Mouse (Mus musculus) retina, postnatal 7 days (tissue): ENCODE data around the gene Commd6.
A peak's percentile ranks its signal among the peaks of the same experiment; 100 is the strongest.

Source experiments
- DNase-seq: peaks from one replicate; pipeline ENCODE4 v3.0.0-alpha.2; 2012; ENCODE audit warnings: low read depth, low spot score

Gene Commd6

GRCm38 (mm10) chr14:101640153-101640843 lies at the start of gene Commd6:
Gene Commd6 (minus strand): TSS chr14:101640686.
- DNase-seq = peak; percentile 84

DNA sequence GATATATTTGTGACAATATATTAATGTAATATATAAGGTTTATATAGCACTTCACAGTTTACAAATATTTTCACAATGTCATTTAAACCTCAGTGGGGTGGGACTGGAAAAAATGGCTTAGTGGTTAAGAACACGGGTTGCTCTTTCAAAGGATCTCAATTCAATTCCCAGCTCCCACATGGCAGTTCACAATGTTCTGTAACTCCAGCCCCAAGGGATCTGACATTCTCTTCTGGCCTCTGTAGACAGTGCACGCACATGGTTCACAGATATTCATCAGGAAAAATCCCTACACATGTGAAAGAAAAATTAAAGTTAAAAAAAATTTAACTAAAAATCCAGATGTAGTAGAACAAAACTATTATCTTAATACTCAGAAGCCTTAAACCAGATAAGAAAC lies 47.9 kb upstream of the Commd6 start:
- no peak for DNase-seq

GRCm38 (mm10) chr14:101687696-101688095 lies 47.2 kb upstream of the Commd6 start:
- no peak for DNase-seq

DNA sequence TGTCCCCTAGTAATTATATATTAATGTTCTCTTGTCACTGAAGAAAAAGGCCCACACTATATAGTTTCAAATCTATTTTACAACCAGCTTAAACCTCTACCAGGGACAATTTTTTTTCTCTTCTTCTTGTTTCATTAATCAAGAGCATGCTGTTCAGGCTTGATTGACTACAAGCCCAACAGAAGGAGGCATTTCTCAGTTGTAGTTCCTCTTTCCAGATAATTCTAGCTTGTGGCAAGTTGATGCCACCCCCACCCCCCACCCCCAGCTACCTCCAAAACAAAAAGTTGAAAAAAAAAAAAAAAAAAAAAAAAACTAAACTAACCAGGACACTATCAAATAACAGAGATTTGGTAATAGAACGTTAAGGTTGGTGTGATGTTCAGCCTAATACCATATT lies 31.7 kb upstream of the Commd6 start:
- DNase-seq = no peak

- no peak for DNase-seq
Measured at GRCm38 (mm10) chr14:101668626-101669025, 28.1 kb upstream of the Commd6 start.

DNA sequence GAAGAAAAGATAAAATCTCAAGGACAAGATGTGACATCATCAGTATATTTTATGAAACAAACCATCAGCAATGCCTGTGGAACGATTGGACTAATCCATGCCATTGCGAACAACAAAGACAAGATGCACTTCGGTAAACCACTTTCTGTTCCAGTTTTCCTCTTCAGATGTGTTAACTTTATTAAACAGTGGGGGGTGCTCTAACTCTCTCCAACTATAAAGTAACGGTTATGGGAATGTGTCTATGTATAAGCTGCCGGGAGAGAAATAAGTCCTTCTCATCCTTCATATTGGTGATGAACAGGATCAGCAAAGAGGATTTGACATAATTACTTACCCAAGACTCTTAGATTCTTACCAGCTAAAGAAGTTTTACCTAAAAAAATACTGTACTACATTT lies 26.1 kb upstream of the Commd6 start:
- DNase-seq = no peak

- DNase-seq = no peak
Measured at GRCm38 (mm10) chr14:101666056-101666455, 25.6 kb upstream of the Commd6 start.

GRCm38 (mm10) chr14:101664274-101664673 lies 23.8 kb upstream of the Commd6 start:
- DNase-seq = no peak

GRCm38 (mm10) chr14:101661654-101662412 lies 21.3 kb upstream of the Commd6 start:
- DNase-seq = no peak

DNA sequence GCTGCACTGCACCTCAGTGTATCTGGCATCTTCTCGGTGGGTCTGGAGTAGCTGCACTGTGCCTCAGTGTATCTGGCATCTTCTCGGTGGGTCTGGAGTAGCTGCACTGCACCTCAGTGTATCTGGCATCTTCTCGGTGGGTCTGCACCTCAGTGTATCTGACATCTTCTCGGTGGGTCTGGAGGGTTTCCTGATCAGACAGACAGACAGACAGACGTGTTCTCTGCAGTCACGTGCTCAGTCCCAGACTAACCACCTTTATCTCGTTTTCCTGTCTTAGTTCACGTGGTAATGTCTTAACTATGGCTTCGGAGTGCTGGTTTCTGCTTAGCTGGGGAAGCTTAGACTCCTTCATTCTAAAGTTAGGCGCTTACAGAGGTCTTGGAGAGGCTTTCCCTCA lies 15.8 kb upstream of the Commd6 start:
- no peak for DNase-seq

- no peak for DNase-seq
Measured at GRCm38 (mm10) chr14:101654526-101654909, 14.0 kb upstream of the Commd6 start.

DNA sequence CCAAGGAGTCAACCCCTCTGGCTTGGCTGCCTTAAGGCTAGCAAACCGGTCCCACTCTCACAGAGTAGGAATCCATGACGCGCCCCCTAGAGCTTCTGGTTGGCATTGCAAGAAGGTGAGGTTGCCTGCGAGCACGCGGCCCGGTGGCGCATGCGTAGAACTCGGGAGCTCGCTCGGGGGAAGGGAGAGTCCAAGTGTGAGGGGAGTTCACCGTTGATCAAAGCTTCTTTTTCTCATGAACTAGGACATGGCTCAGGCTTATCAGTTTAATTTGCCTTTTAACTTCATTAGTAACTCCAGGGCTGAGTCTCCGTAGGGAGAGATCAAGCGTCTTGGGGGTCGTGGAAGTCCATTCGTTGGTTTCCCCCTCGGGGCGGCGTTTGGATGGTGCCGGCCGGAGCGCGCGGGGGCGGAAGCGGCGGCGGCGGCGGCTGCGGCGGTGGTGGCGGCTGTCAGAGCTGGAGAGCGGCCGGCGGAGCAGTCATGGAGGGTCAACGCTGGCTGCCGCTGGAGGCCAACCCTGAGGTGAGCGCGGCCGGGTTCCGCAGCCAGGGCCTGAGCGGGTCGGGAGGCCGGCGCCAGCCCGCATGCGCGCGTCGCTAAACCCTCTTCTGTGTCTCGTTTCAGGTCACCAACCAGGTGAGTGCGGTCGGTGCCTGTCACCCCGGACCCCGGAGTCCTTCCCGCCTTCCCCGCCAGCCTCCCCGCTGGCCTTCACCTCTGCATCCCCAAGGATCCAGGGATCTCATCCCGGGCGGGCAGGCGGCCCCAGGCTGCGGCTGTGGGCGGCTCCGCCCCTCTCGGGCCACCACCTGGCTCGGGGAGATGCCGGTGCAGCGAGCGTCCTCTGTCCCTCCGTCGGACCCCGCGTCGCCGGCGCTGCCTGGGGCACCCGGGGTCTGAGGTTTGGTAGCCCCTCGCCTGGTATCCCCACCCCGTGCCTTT lies 13.4 kb upstream of the Commd6 start, which contains the start of gene Uchl3:
Uchl3 (plus strand) TSS at position 387 of the 945 bp plus-strand sequence.
- peak; percentile 97 for DNase-seq

DNA sequence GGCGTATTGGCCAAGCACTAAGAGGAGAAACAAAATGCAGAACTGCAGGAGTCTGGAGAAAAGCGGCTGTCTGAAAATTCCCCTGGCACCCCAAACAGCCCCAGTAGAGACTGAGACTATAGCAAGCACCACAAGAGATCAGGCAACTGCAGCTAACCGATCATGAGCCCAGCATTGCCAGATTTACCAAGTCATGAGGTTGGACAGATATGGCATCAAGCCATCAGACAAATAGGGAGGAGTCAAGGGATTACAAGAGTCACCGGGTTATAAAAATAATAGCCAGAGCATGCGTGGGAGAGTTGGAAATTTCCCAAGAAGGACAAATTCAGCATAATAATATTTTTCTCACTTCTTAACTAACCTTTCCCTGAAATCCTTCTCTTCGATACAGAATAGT lies 12.1 kb upstream of the Commd6 start:
- no peak for DNase-seq

- DNase-seq = no peak
Measured at GRCm38 (mm10) chr14:101650551-101650950, 10.1 kb upstream of the Commd6 start.

DNA sequence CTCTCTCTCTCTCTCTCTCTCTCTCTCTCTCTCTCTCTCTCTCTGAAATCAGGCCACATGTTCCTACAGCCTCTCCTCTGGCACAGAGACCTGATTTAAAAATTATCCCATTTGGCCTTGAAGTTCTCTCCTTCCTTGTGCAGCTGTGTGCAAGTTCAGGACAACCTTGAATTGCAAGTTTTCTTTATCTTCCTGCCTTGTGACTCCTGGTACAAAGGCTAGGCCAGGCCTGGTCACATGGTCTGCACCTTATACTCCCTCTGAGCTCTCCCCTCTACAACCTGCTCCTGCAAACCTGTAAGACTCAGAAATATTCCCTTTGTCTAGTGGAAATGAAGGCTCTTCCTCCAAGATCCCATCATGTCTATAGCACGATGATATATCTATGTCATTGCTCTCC lies 4.5 kb upstream of the Commd6 start:
- no peak for DNase-seq

- DNase-seq = no peak
Measured at GRCm38 (mm10) chr14:101637381-101637780, 3.1 kb downstream of the Commd6 start.

- DNase-seq = no peak
Measured at GRCm38 (mm10) chr14:101635765-101636164, 4.7 kb downstream of the Commd6 start.

- DNase-seq = no peak
Measured at GRCm38 (mm10) chr14:101630548-101630947, 9.9 kb downstream of the Commd6 start.

GRCm38 (mm10) chr14:101617680-101618079 lies 22.8 kb downstream of the Commd6 start:
- DNase-seq = no peak

GRCm38 (mm10) chr14:101616178-101616577 lies 24.3 kb downstream of the Commd6 start:
- no peak for DNase-seq

- no peak for DNase-seq
Measured at GRCm38 (mm10) chr14:101613206-101613605, 27.3 kb downstream of the Commd6 start.

DNA sequence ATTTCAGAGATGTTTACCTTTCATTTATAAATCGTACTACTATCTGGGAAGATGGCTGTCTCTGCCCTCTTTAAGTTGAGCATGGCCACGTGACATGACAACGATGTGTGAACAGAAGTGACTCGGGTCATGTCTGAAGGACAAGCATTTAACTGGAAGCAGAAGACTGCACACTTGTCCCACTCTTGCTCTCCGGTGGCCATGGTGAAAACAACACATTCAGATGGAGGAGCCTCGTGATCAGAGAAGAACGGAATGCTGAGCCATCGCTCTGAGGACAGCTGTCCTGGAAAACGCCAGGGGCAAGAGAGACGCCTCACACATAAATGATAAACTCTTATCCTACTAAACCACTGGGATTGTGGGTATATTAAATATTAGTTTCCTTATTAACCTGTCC lies 29.8 kb downstream of the Commd6 start:
- DNase-seq = no peak
